Mouse (Mus musculus): ENCODE measurements around the gene Rab1b.

GRCm38 (mm10) chr19:5084834-5085144 is 22.1 kb downstream of the Rab1b start:
- TF ChIP-seq CTCF (conservative IDR thresholded peaks at IDR 0.05; ENCODE audit: insufficient read depth, insufficient read length, low read depth, low read length) (no peak), POLR2A (IDR thresholded peaks at IDR 0.05; ENCODE audit: low read depth, low read length) (no peak)

All from kidney, adult 2 months (tissue).